Mouse (Mus musculus) forebrain, embryonic 16.5 days (tissue): Measurements from ENCODE around the gene Acadl. TPM values are rescaled to one million over a fixed set of nuclear protein-coding genes. Genes with fewer than 3 reads are reported as not detected.

Source experiments
- ATAC-seq: fragments of 200-750 bp; cut with Nextera tagmentation; 2 replicates; pipeline ENCODE4 v1.8.0; 2017; ENCODE audit warnings: mild to moderate bottlenecking, moderate library complexity
- H3K27ac ChIP-seq: fragments of 300-500 bp; sonication (generic); 2 replicates; pipeline ENCODE4 v1.5.1; 2014; ENCODE audit warnings: low read length, control low read depth
- H3K27me3 ChIP-seq: fragments of 300-500 bp; sonication (generic); replicated peaks from 2 replicates; pipeline ENCODE4 v1.6.1; 2014; ENCODE audit warnings: low read length; ENCODE audit not compliant: control insufficient read depth, insufficient read depth
- H3K36me3 ChIP-seq: fragments of 300-500 bp; sonication (generic); 2 replicates; pipeline ENCODE4 v1.6.1; 2014; ENCODE audit not compliant: control insufficient read depth, insufficient read depth
- H3K4me1 ChIP-seq: fragments of 300-500 bp; sonication (generic); replicated peaks from 2 replicates; pipeline ENCODE4 v1.6.1; 2014; ENCODE audit warnings: low read length; ENCODE audit not compliant: control insufficient read depth, insufficient read depth
- H3K4me2 ChIP-seq: fragments of 300-500 bp; sonication (generic); 2 replicates; pipeline ENCODE4 v1.6.1; 2014; ENCODE audit warnings: mild to moderate bottlenecking, low read length, control low read depth
- H3K4me3 ChIP-seq: fragments of 300-500 bp; sonication (generic); replicated peaks from 2 replicates; pipeline ENCODE4 v1.5.1; 2014; ENCODE audit warnings: mild to moderate bottlenecking, low read length, control low read depth
- H3K9ac ChIP-seq: fragments of 300-500 bp; sonication (generic); replicated peaks from 2 replicates; pipeline ENCODE4 v1.6.1; 2014; ENCODE audit warnings: low read depth, low read length, control low read depth
- H3K9me3 ChIP-seq: fragments of 300-500 bp; sonication (generic); 2 replicates; pipeline ENCODE4 v1.6.1; 2016; ENCODE audit warnings: low read length; ENCODE audit not compliant: control insufficient read depth
- WGBS: fragments of 180-500 bp; shearing (Covaris S2); extraction: QIAGEN DNeasy Blood & Tissue Kit; methylation state at CpG from one replicate; pipeline ENCODE4 v1.1.7; 2014; 5-methylcytosine and 5-hydroxymethylcytosine counted together
- polyA plus RNA-seq: library from polyadenylated mRNA; unstranded; fragments of >200 nt; fragmentation: Nextera tagmentation; extraction: Ambion mirVana; gene quantifications from 2 replicates; pipeline ENCODE4 v1.2.1, GENCODE M21; 2015

Acadl gene
- polyA plus RNA-seq = 33.0 and 38.8 TPM in 2 replicates

GRCm38 (mm10) chr1:66862712-66863511 lies at the start of gene Acadl:
TSS of gene Acadl (minus strand) at chr1:66863277.
- peak within 1 kb of the TSS; percentile 89 for H3K4me2 ChIP-seq
- WGBS = under 1% methylated on average over 80 of the region's 85 CpGs
- peaks cover 7% of the 10 kb centered on the region for H3K4me1 ChIP-seq
- no peaks in the 10 kb centered on the region for H3K36me3 ChIP-seq
- H3K27ac ChIP-seq = peak within 1 kb of the TSS; percentile 56
- peak within 1 kb of the TSS; percentile 79 for H3K9ac ChIP-seq
- no peaks in the 10 kb centered on the region for H3K27me3 ChIP-seq
- H3K9me3 ChIP-seq = no peaks in the 10 kb centered on the region; the same call in 1 of the 2 replicates
- ATAC-seq = peak; percentile 90
- H3K4me3 ChIP-seq = peak within 1 kb of the TSS; percentile 81

GRCm38 (mm10) chr1:66912305-66912704 lies 49.2 kb upstream of the Acadl start:
- Histone ChIP-seq H3K9me3 (no peaks in the 10 kb centered on the region), H3K27me3 (no peaks in the 10 kb centered on the region), H3K4me2 (no peak overlapping the region), H3K36me3 (no peaks in the 10 kb centered on the region), H3K27ac (no peak overlapping the region), H3K9ac (no peak overlapping the region), H3K4me1 (no peaks in the 10 kb centered on the region), H3K4me3 (no peak overlapping the region)
- 64% methylated on average over 1 of the region's 1 CpGs for WGBS
- ATAC-seq = no peak

GRCm38 (mm10) chr1:66902566-66902965 lies 39.5 kb upstream of the Acadl start:
- Histone ChIP-seq H3K9ac (no peak overlapping the region), H3K27me3 (no peaks in the 10 kb centered on the region), H3K36me3 (no peaks in the 10 kb centered on the region), H3K9me3 (no peaks in the 10 kb centered on the region), H3K4me2 (no peak overlapping the region), H3K4me3 (no peak overlapping the region), H3K27ac (no peak overlapping the region), H3K4me1 (peaks cover 7% of the 10 kb centered on the region)
- ATAC-seq = no peak
- WGBS = 81% methylated on average over 3 of the region's 3 CpGs

GRCm38 (mm10) chr1:66900946-66901345 lies 37.9 kb upstream of the Acadl start:
- H3K36me3 ChIP-seq = no peaks in the 10 kb centered on the region
- H3K9me3 ChIP-seq = no peaks in the 10 kb centered on the region
- 96% methylated on average over 4 of the region's 4 CpGs for WGBS
- H3K4me2 ChIP-seq = no peak overlapping the region
- no peak overlapping the region for H3K4me3 ChIP-seq
- no peak overlapping the region for H3K27ac ChIP-seq
- H3K9ac ChIP-seq = no peak overlapping the region
- H3K4me1 ChIP-seq = peaks cover 21% of the 10 kb centered on the region
- no peak for ATAC-seq
- H3K27me3 ChIP-seq = no peaks in the 10 kb centered on the region

DNA sequence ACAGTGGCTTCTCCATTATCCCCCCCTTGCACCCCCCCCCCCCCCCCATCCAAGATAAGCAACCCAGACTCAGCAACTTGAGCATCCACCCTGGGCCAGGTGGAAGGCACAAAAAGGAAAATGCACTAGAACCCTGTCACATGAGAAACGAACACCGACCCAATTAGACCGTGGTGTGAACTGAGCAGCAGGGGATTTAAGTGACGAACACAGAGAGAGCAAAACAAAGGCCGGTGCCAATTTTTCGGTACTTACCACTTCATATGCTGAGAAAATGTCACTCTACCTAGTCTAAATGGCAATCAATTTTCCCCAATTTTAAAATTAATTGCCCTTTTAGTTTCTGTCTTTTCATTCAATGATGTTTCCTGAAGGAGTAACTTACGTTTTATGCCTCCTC lies 35.2 kb upstream of the Acadl start:
- no peak for ATAC-seq
- Histone ChIP-seq H3K27me3 (no peaks in the 10 kb centered on the region), H3K4me2 (no peak overlapping the region), H3K36me3 (no peaks in the 10 kb centered on the region), H3K9me3 (no peaks in the 10 kb centered on the region), H3K4me3 (no peak overlapping the region), H3K9ac (no peak overlapping the region), H3K4me1 (peaks cover 28% of the 10 kb centered on the region), H3K27ac (no peak overlapping the region)
- 20% methylated on average over 7 of the region's 7 CpGs for WGBS

- Histone ChIP-seq H3K4me3 (peak overlapping the region; percentile 27), H3K4me2 (peak overlapping the region; percentile 58), H3K9ac (peak overlapping the region; percentile 46), H3K9me3 (no peaks in the 10 kb centered on the region), H3K36me3 (no peaks in the 10 kb centered on the region), H3K27ac (peak overlapping the region; percentile 82), H3K4me1 (peaks cover 28% of the 10 kb centered on the region), H3K27me3 (no peaks in the 10 kb centered on the region)
- WGBS = 20% methylated on average over 5 of the region's 5 CpGs
- peak; percentile 70 for ATAC-seq
These were observed 33.5 kb upstream of the Acadl start for GRCm38 (mm10) chr1:66896556-66896955.

- peak; percentile 85 for ATAC-seq
- Histone ChIP-seq H3K9ac (peak overlapping the region; percentile 46), H3K27me3 (no peaks in the 10 kb centered on the region), H3K4me3 (peak overlapping the region; percentile 27), H3K36me3 (no peaks in the 10 kb centered on the region), H3K27ac (peak overlapping the region; percentile 82), H3K4me1 (peaks cover 28% of the 10 kb centered on the region), H3K9me3 (no peaks in the 10 kb centered on the region), H3K4me2 (peak overlapping the region; percentile 58)
- 27% methylated on average over 5 of the region's 5 CpGs for WGBS
These were observed 33.0 kb upstream of the Acadl start for GRCm38 (mm10) chr1:66896125-66896524.

GRCm38 (mm10) chr1:66895837-66896118 lies 32.7 kb upstream of the Acadl start:
- no peaks in the 10 kb centered on the region for H3K9me3 ChIP-seq
- peak overlapping the region; percentile 82 for H3K27ac ChIP-seq
- no peak overlapping the region for H3K4me3 ChIP-seq
- ATAC-seq = peak; percentile 73
- no peaks in the 10 kb centered on the region for H3K27me3 ChIP-seq
- peaks cover 28% of the 10 kb centered on the region for H3K4me1 ChIP-seq
- H3K36me3 ChIP-seq = no peaks in the 10 kb centered on the region
- peak overlapping the region; percentile 46 for H3K9ac ChIP-seq
- H3K4me2 ChIP-seq = peak overlapping the region; percentile 58

- H3K27ac ChIP-seq = peak overlapping the region; percentile 82; the same call in 1 of the 2 replicates
- H3K9me3 ChIP-seq = no peaks in the 10 kb centered on the region
- 44% methylated on average over 6 of the region's 6 CpGs for WGBS
- peak overlapping the region; percentile 46; the same call in 1 of the 2 replicates for H3K9ac ChIP-seq
- no peak overlapping the region for H3K4me3 ChIP-seq
- ATAC-seq = no peak; the same call in 1 of the 2 replicates
- peak overlapping the region; percentile 58 for H3K4me2 ChIP-seq
- peaks cover 28% of the 10 kb centered on the region for H3K4me1 ChIP-seq
- H3K36me3 ChIP-seq = no peaks in the 10 kb centered on the region
- no peaks in the 10 kb centered on the region for H3K27me3 ChIP-seq
These were observed 32.2 kb upstream of the Acadl start for GRCm38 (mm10) chr1:66895093-66895836.
